In the genomic region with DNA sequence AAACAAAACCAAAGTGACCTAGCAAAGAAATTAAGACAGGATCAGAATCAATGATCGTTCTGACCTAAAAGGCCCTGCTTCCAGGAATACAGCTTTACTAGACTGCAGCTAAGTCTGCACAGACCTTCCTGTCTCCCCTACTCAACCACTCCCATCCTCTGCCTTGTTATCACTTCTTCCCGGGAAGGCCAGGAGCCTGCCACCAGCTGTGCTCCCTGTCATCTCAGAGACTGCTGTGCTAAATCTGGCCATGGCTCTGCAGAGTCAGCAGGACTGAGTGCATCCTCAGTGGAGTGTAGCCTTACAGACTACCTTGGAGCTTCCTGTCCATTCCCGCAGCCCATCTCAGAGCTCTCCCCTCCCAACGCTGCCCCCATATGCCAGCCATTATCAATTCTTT, we compare ENCODE assay signal across 14 mouse cellular contexts. TPM values are rescaled to one million over a fixed set of nuclear protein-coding genes. Genes with fewer than 3 reads are reported as not detected.
DNase-seq lines count a peak whose midpoint lies in the region; ATAC-seq and TF ChIP-seq lines count a peak whose summit lies in the region.
"Had no signal": no experiment of that assay in that cellular context is flagged by ENCODE, and none has a peak within 500 bp of the region (broad histone marks: within the 10 kb centered on the region; RNA-seq: fewer than 3 reads in every experiment).

No protein-coding gene starts in this region.

- peaks cover 4% of the 10 kb centered on the region; the same call in 1 of the 2 replicates for H3K79me2 ChIP-seq in heart, adult 2 months (replicated peaks; ENCODE audit: control insufficient read depth, insufficient read depth, low read length)

- peak overlapping the region; percentile 43 for H3K27ac ChIP-seq in heart, adult 2 months
- H3K27ac ChIP-seq in lung, postnatal 0 days (ENCODE audit: low read length) = no peak overlapping the region
- H3K27ac ChIP-seq: forebrain, embryonic 12.5 days; limb, embryonic 13.5 days; midbrain, embryonic 10.5 days had no signal

- H3K4me1 ChIP-seq in heart, adult 2 months (ENCODE audit: control insufficient read depth, insufficient read depth, low read length) = peaks cover 15% of the 10 kb centered on the region
- no peaks in the 10 kb centered on the region for H3K4me1 ChIP-seq in lung, postnatal 0 days (ENCODE audit: insufficient read depth, low read depth, low read length)
- H3K4me1 ChIP-seq: limb, embryonic 13.5 days; midbrain, embryonic 10.5 days had no signal

- no peak overlapping the region for H3K9ac ChIP-seq in heart, adult 2 months (ENCODE audit: low read depth, low read length)
- no peak overlapping the region for H3K9ac ChIP-seq in lung, postnatal 0 days (replicated peaks; ENCODE audit: low read depth)
- H3K9ac ChIP-seq: forebrain, embryonic 12.5 days; limb, embryonic 13.5 days had no signal

- TF ChIP-seq POLR2A in heart, adult 2 months (IDR thresholded peaks at IDR 0.05; ENCODE audit: insufficient read depth, low read depth, low read length) = no peak

- H3K4me2 ChIP-seq in lung, postnatal 0 days (replicated peaks; ENCODE audit: low read depth, low read length) = no peak overlapping the region
- H3K4me2 ChIP-seq: forebrain, embryonic 12.5 days; limb, embryonic 13.5 days had no signal

- no peaks in the 10 kb centered on the region for H3K9me3 ChIP-seq in lung, postnatal 0 days (ENCODE audit: low read length)
- H3K9me3 ChIP-seq: forebrain, embryonic 12.5 days; limb, embryonic 13.5 days; midbrain, embryonic 10.5 days had no signal

- no peaks in the 10 kb centered on the region for H3K27me3 ChIP-seq in heart, adult 2 months (ENCODE audit: control insufficient read depth, insufficient read depth, low read length)
- H3K27me3 ChIP-seq in lung, postnatal 0 days (replicated peaks; ENCODE audit: insufficient read depth, low read length) = no peaks in the 10 kb centered on the region
- H3K27me3 ChIP-seq: forebrain, embryonic 12.5 days; limb, embryonic 13.5 days had no signal

- peak; percentile 64 for ATAC-seq in lung, postnatal 0 days

- TF ChIP-seq EP300 in heart, adult 2 months (IDR thresholded peaks at IDR 0.05; ENCODE audit: insufficient read depth, low read depth, low read length) = 0 out of 2 replicates have a peak, but pooled peaks have one; percentile 35
- TF ChIP-seq EP300 in lung, postnatal 0 days (IDR thresholded peaks at IDR 0.05) = peak; percentile 48; the same call in 1 of the 2 replicates

- WGBS in heart, adult 2 months = 9% methylated on average over 4 of the region's 4 CpGs
- WGBS in lung, postnatal 0 days = 42% methylated on average over 4 of the region's 4 CpGs

- TF ChIP-seq CTCF in heart, adult 2 months (IDR thresholded peaks at IDR 0.05) = no peak
- TF ChIP-seq CTCF in lung, postnatal 0 days (IDR thresholded peaks at IDR 0.05) = no peak

- no peaks in the 10 kb centered on the region; the same call in 1 of the 2 replicates for H3K36me3 ChIP-seq in heart, adult 2 months (ENCODE audit: control insufficient read depth, insufficient read depth, low read length)
- H3K36me3 ChIP-seq in lung, postnatal 0 days (ENCODE audit: insufficient read depth, low read length) = no peaks in the 10 kb centered on the region
- H3K36me3 ChIP-seq: forebrain, embryonic 12.5 days; midbrain, embryonic 10.5 days had no signal

- peak; percentile 27 to 35 for DNase-seq in heart, adult 2 months
- no peak for DNase-seq in heart, postnatal 25 days (ENCODE audit: low spot score)
- DNase-seq in lung, postnatal 0 days (ENCODE audit: low spot score) = peak; percentile 20
- no peak for DNase-seq in lung, postnatal 14 days
- peak; percentile 50 for DNase-seq in liver
- DNase-seq in cerebellum, adult 9-11 months = no peak
- DNase-seq in thymus, postnatal 36 days = no peak
- DNase-seq in layer of hippocampus, postnatal 25 days (ENCODE audit: extremely low spot score in 1 of 2, low spot score in 1 of 2) = no peak
- DNase-seq: gastrocnemius, postnatal 25 days; right cerebral cortex, adult 18-20 months; thymus, postnatal 14 days had no signal

- no peak overlapping the region for H3K4me3 ChIP-seq in heart, adult 2 months
- H3K4me3 ChIP-seq in lung, postnatal 0 days (ENCODE audit: low read depth, low read length) = no peak overlapping the region
- H3K4me3 ChIP-seq: forebrain, embryonic 12.5 days; limb, embryonic 13.5 days; midbrain, embryonic 10.5 days had no signal

- intact Hi-C loops in heart, adult 2 months (cut with DNase I) = loop anchor here (5.0 kb wide), 1 partner anchor 168 kb away; no protein-coding TSS in a partner anchor
- intact Hi-C loops in heart, postnatal 25 days (cut with DNase I) = no loop called here

RNA-seq across cellular contexts. Expression of a gene that starts 11.5 kb away (rescaled TPM):
- total RNA-seq in heart, adult 2 months (2021) = 1 to 10 TPM; 6.9 to 7.0 TPM
- polyA plus RNA-seq in heart, adult 2 months (2012; rRNA removed) = 5.4 and 8.3 TPM in 2 replicates
- 1 to 10 TPM; 6.3 to 7.4 TPM for total RNA-seq in heart, postnatal 25 days (2021)
- polyA plus RNA-seq in lung, postnatal 0 days (2015; fragmentation: Nextera tagmentation; extraction: Ambion mirVana) = 2.3 and 2.9 TPM in 2 replicates
- 10 to 100 TPM; 23.5 to 24.8 TPM for total RNA-seq in layer of hippocampus, postnatal 25 days (2021)

RNA-seq across cellular contexts. Expression of a gene that starts 25.5 kb away (rescaled TPM):
- 10 to 100 TPM; 54.7 to 59.0 TPM for total RNA-seq in heart, adult 2 months (2021)
- 66.7 and 86.2 TPM in 2 replicates for polyA plus RNA-seq in heart, adult 2 months (2012; rRNA removed)
- 10 to 100 TPM; 57.0 to 59.8 TPM for total RNA-seq in heart, postnatal 25 days (2021)
- 24.5 and 31.6 TPM in 2 replicates for polyA plus RNA-seq in lung, postnatal 0 days (2015; fragmentation: Nextera tagmentation; extraction: Ambion mirVana)
- 100 to 1,000 TPM; 106 to 116 TPM for total RNA-seq in layer of hippocampus, postnatal 25 days (2021)

Comparison
In these comparisons a context has a peak if more than half of its experiments do, and no peak if none do; other contexts are left out.
1. DNase-seq: peak in heart, adult 2 months (2 of 2), lung, postnatal 0 days (single experiment) and liver (single experiment); none in heart, postnatal 25 days (single experiment), lung, postnatal 14 days (single experiment), cerebellum, adult 9-11 months (single experiment), thymus, postnatal 36 days (0 of 2) and layer of hippocampus, postnatal 25 days (0 of 2).